Mouse (Mus musculus): Measurements from ENCODE around the gene Olfr1122. TPM values are rescaled to one million over a fixed set of nuclear protein-coding genes. Genes with fewer than 3 reads are reported as not detected.

The Olfr1122 gene
- polyA plus RNA-seq, 1 experiment from 2014 or later: not detected

GRCm38 (mm10) chr2:87429975-87430374 is 44.3 kb downstream of the Olfr1122 start, which contains the start of gene Olfr1124:
Gene Olfr1124, plus strand, starts transcription at chr2:87430275.
- H3K9me3 ChIP-seq (ENCODE audit: control insufficient read depth, low read length): no peaks in the 10 kb centered on the region
- no peak within 1 kb of the TSS for H3K9ac ChIP-seq (ENCODE audit: low read length)
- no peak for DNase-seq (ENCODE audit: low spot score)
- no peak within 1 kb of the TSS for H3K27ac ChIP-seq (ENCODE audit: low read depth)
- no peaks in the 10 kb centered on the region for H3K4me1 ChIP-seq (replicated peaks; ENCODE audit: control insufficient read depth, insufficient read depth, low read length)
- no peaks in the 10 kb centered on the region for H3K36me3 ChIP-seq (ENCODE audit: control insufficient read depth, insufficient read depth, low read length)
- H3K4me3 ChIP-seq (ENCODE audit: low read depth, low read length): no peak within 1 kb of the TSS
- 94% methylated on average over 1 of the region's 1 CpGs for WGBS
- no peak within 1 kb of the TSS for H3K4me2 ChIP-seq (ENCODE audit: low read length)
- H3K27me3 ChIP-seq (replicated peaks; ENCODE audit: control insufficient read depth, insufficient read depth, low read length): no peaks in the 10 kb centered on the region
- ATAC-seq (replicated peaks; ENCODE audit: low FRiP score, low TSS enrichment, low read depth): no peak

- H3K9me3 ChIP-seq (ENCODE audit: control insufficient read depth, low read length): no peaks in the 10 kb centered on the region
- DNase-seq (ENCODE audit: low spot score) (no peak), ATAC-seq (replicated peaks; ENCODE audit: low FRiP score, low TSS enrichment, low read depth) (no peak)
- H3K27me3 ChIP-seq (replicated peaks; ENCODE audit: control insufficient read depth, insufficient read depth, low read length): no peaks in the 10 kb centered on the region
- H3K9ac ChIP-seq (ENCODE audit: low read length): no peak overlapping the region
- no peaks in the 10 kb centered on the region for H3K4me1 ChIP-seq (replicated peaks; ENCODE audit: control insufficient read depth, insufficient read depth, low read length)
- no peak overlapping the region for H3K4me3 ChIP-seq (ENCODE audit: low read depth, low read length)
- WGBS: 87% methylated on average over 16 of the region's 16 CpGs
- H3K36me3 ChIP-seq (ENCODE audit: control insufficient read depth, insufficient read depth, low read length): no peaks in the 10 kb centered on the region
- H3K27ac ChIP-seq (ENCODE audit: low read depth): no peak overlapping the region
- no peak overlapping the region for H3K4me2 ChIP-seq (ENCODE audit: low read length)
These were observed 52.1 kb downstream of the Olfr1122 start for GRCm38 (mm10) chr2:87437731-87438130.

Other genes starting within 250 kb of the Olfr1122 start
- gene Olfr1110, start 245.5 kb upstream of the Olfr1122 start, polyA plus RNA-seq (2014; fragmentation: Nextera tagmentation; extraction: Ambion mirVana): not detected in 2 replicates
- not detected in 2 replicates for gene Olfr1111, start 233.2 kb upstream of the Olfr1122 start, polyA plus RNA-seq (2014; fragmentation: Nextera tagmentation; extraction: Ambion mirVana)
- gene Olfr1112, start 198.1 kb upstream of the Olfr1122 start, polyA plus RNA-seq (2014; fragmentation: Nextera tagmentation; extraction: Ambion mirVana): not detected in 2 replicates
- not detected in 2 replicates for gene Olfr1113, start 176.9 kb upstream of the Olfr1122 start, polyA plus RNA-seq (2014; fragmentation: Nextera tagmentation; extraction: Ambion mirVana)
- not detected in 2 replicates for gene Olfr1115, start 137.8 kb upstream of the Olfr1122 start, polyA plus RNA-seq (2014; fragmentation: Nextera tagmentation; extraction: Ambion mirVana)
- gene Olfr1116, start 118.3 kb upstream of the Olfr1122 start, polyA plus RNA-seq (2014; fragmentation: Nextera tagmentation; extraction: Ambion mirVana): not detected in 2 replicates
- not detected in 2 replicates for gene Olfr1118, start 78.3 kb upstream of the Olfr1122 start, polyA plus RNA-seq (2014; fragmentation: Nextera tagmentation; extraction: Ambion mirVana)
- gene Olfr1120, start 31.0 kb upstream of the Olfr1122 start, polyA plus RNA-seq (2014; fragmentation: Nextera tagmentation; extraction: Ambion mirVana): not detected in 2 replicates
- not detected in 2 replicates for gene Olfr1121, start 16.0 kb upstream of the Olfr1122 start, polyA plus RNA-seq (2014; fragmentation: Nextera tagmentation; extraction: Ambion mirVana)
- not detected in 2 replicates for gene Olfr1123, start 30.8 kb downstream of the Olfr1122 start, polyA plus RNA-seq (2014; fragmentation: Nextera tagmentation; extraction: Ambion mirVana)
- 0.07 TPM in 1 of 2 replicates, not detected in the other for gene Olfr1124, start 44.4 kb downstream of the Olfr1122 start, polyA plus RNA-seq (2014; fragmentation: Nextera tagmentation; extraction: Ambion mirVana)
- not detected in 2 replicates for gene Olfr1126, start 68.1 kb downstream of the Olfr1122 start, polyA plus RNA-seq (2014; fragmentation: Nextera tagmentation; extraction: Ambion mirVana)
- not detected in 2 replicates for gene Pramel7, start 111.2 kb downstream of the Olfr1122 start, polyA plus RNA-seq (2014; fragmentation: Nextera tagmentation; extraction: Ambion mirVana)
- gene Pramel6, start 120.7 kb downstream of the Olfr1122 start, polyA plus RNA-seq (2014; fragmentation: Nextera tagmentation; extraction: Ambion mirVana): not detected in 2 replicates
- gene Olfr153, start 145.9 kb downstream of the Olfr1122 start, polyA plus RNA-seq (2014; fragmentation: Nextera tagmentation; extraction: Ambion mirVana): not detected in 2 replicates
- gene Olfr1128, start 159.7 kb downstream of the Olfr1122 start, polyA plus RNA-seq (2014; fragmentation: Nextera tagmentation; extraction: Ambion mirVana): not detected in 2 replicates
- gene Olfr1129, start 188.1 kb downstream of the Olfr1122 start, polyA plus RNA-seq (2014; fragmentation: Nextera tagmentation; extraction: Ambion mirVana): not detected in 2 replicates
- not detected in 2 replicates for gene Olfr1130, start 220.4 kb downstream of the Olfr1122 start, polyA plus RNA-seq (2014; fragmentation: Nextera tagmentation; extraction: Ambion mirVana)
- not detected in 2 replicates for gene Olfr1131, start 241.3 kb downstream of the Olfr1122 start, polyA plus RNA-seq (2014; fragmentation: Nextera tagmentation; extraction: Ambion mirVana)